Mouse (Mus musculus) forebrain, embryonic 16.5 days (tissue): Measurements from ENCODE around the gene Ptpdc1. TPM values are rescaled to one million over a fixed set of nuclear protein-coding genes. Genes with fewer than 3 reads are reported as not detected.

Source experiments
- ATAC-seq: fragments of 200-750 bp; cut with Nextera tagmentation; 2 replicates; pipeline ENCODE4 v1.8.0; 2017; ENCODE audit warnings: mild to moderate bottlenecking, moderate library complexity
- H3K27ac ChIP-seq: fragments of 300-500 bp; sonication (generic); 2 replicates; pipeline ENCODE4 v1.5.1; 2014; ENCODE audit warnings: low read length, control low read depth
- H3K27me3 ChIP-seq: fragments of 300-500 bp; sonication (generic); replicated peaks from 2 replicates; pipeline ENCODE4 v1.6.1; 2014; ENCODE audit warnings: low read length; ENCODE audit not compliant: control insufficient read depth, insufficient read depth
- H3K36me3 ChIP-seq: fragments of 300-500 bp; sonication (generic); 2 replicates; pipeline ENCODE4 v1.6.1; 2014; ENCODE audit not compliant: control insufficient read depth, insufficient read depth
- H3K4me1 ChIP-seq: fragments of 300-500 bp; sonication (generic); replicated peaks from 2 replicates; pipeline ENCODE4 v1.6.1; 2014; ENCODE audit warnings: low read length; ENCODE audit not compliant: control insufficient read depth, insufficient read depth
- H3K4me2 ChIP-seq: fragments of 300-500 bp; sonication (generic); 2 replicates; pipeline ENCODE4 v1.6.1; 2014; ENCODE audit warnings: mild to moderate bottlenecking, low read length, control low read depth
- H3K4me3 ChIP-seq: fragments of 300-500 bp; sonication (generic); replicated peaks from 2 replicates; pipeline ENCODE4 v1.5.1; 2014; ENCODE audit warnings: mild to moderate bottlenecking, low read length, control low read depth
- H3K9ac ChIP-seq: fragments of 300-500 bp; sonication (generic); replicated peaks from 2 replicates; pipeline ENCODE4 v1.6.1; 2014; ENCODE audit warnings: low read depth, low read length, control low read depth
- H3K9me3 ChIP-seq: fragments of 300-500 bp; sonication (generic); 2 replicates; pipeline ENCODE4 v1.6.1; 2016; ENCODE audit warnings: low read length; ENCODE audit not compliant: control insufficient read depth
- WGBS: fragments of 180-500 bp; shearing (Covaris S2); extraction: QIAGEN DNeasy Blood & Tissue Kit; methylation state at CpG from one replicate; pipeline ENCODE4 v1.1.7; 2014; 5-methylcytosine and 5-hydroxymethylcytosine counted together
- polyA plus RNA-seq: library from polyadenylated mRNA; unstranded; fragments of >200 nt; fragmentation: Nextera tagmentation; extraction: Ambion mirVana; gene quantifications from 2 replicates; pipeline ENCODE4 v1.2.1, GENCODE M21; 2015

The Ptpdc1 gene
- polyA plus RNA-seq, 1 experiment from 2014 or later, result 16.5 TPM

DNA sequence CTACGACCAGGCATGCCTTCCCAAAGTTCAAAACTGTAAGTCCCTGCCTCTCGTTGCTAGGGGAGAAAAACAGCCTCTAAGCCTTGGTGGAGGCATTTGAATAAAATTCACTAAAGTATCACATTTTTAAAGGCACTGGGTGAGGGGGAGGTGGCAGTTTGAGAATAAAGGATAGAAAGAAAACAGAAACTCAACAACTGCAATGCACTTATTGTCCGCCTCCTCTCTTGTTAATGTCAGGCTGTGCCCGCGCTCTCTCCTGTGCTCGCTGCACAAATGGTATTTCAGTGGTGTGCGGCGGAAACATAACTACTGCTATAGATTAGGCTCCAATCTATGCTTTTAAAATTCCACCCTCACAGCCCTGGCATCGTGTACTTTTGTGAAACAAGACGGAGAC is 31.4 kb downstream of the Ptpdc1 start:
- no peak overlapping the region for H3K9ac ChIP-seq
- peak overlapping the region; percentile 20 for H3K4me2 ChIP-seq
- WGBS, result 11% methylated on average over 10 of the region's 10 CpGs
- no peak overlapping the region; the same call in 1 of the 2 replicates for H3K27ac ChIP-seq
- H3K36me3 ChIP-seq, result peaks cover 8% of the 10 kb centered on the region
- no peaks in the 10 kb centered on the region for H3K27me3 ChIP-seq
- peak; percentile 26; the same call in 1 of the 2 replicates for ATAC-seq
- H3K4me3 ChIP-seq, result no peak overlapping the region
- H3K9me3 ChIP-seq, result no peaks in the 10 kb centered on the region
- H3K4me1 ChIP-seq, result peaks cover 18% of the 10 kb centered on the region

DNA sequence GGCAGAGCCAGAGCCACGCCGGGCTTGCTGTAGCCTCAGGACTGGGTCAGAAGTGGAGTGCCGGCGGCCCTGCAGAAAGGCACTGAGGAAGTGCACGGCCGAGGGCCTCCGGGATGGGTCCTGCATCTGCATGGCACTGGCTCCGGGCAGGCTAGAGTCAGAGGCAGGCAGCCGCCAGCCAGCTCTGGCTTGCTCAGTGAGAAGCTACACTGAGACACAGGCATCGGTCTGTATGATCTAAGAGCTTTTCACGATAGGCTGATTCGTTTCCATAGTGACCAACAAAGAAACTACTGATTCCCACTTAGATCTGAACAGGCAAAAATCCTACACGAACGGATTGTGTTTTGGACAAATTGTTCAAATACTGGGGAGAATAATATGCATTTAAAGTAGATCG is 32.3 kb downstream of the Ptpdc1 start:
- Histone ChIP-seq H3K27ac (peak overlapping the region; percentile 21; the same call in 1 of the 2 replicates), H3K9ac (peak overlapping the region; percentile 47), H3K9me3 (no peaks in the 10 kb centered on the region), H3K4me2 (peak overlapping the region; percentile 47), H3K27me3 (no peaks in the 10 kb centered on the region), H3K36me3 (peaks cover 8% of the 10 kb centered on the region), H3K4me1 (peaks cover 18% of the 10 kb centered on the region), H3K4me3 (peak overlapping the region; percentile 27)
- 10% methylated on average over 15 of the region's 15 CpGs for WGBS
- ATAC-seq, result peak; percentile 95

DNA sequence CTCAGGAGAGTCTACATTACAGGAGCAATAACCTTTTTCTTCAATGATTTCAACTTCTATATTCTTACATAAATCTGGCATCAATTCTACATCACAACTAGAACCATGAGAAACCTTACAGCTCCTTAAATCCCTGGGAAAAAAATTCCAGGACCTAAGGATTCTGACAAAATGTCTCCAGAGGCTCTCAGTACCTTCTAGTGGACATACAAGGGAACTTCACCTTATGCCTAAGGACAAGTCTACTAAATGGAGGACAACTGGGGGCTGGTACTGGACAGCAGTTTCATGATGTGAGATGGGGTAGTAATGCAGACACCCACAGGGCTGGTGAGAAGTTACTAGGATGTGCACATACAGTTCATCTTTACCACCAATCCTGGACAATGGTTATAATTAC is 34.7 kb downstream of the Ptpdc1 start:
- H3K27me3 ChIP-seq, result no peaks in the 10 kb centered on the region
- no peak overlapping the region for H3K4me3 ChIP-seq
- no peak overlapping the region for H3K27ac ChIP-seq
- peaks cover 18% of the 10 kb centered on the region for H3K4me1 ChIP-seq
- H3K4me2 ChIP-seq, result no peak overlapping the region
- no peak overlapping the region for H3K9ac ChIP-seq
- no peaks in the 10 kb centered on the region for H3K9me3 ChIP-seq
- ATAC-seq, result no peak
- H3K36me3 ChIP-seq, result peaks cover 6% of the 10 kb centered on the region

DNA sequence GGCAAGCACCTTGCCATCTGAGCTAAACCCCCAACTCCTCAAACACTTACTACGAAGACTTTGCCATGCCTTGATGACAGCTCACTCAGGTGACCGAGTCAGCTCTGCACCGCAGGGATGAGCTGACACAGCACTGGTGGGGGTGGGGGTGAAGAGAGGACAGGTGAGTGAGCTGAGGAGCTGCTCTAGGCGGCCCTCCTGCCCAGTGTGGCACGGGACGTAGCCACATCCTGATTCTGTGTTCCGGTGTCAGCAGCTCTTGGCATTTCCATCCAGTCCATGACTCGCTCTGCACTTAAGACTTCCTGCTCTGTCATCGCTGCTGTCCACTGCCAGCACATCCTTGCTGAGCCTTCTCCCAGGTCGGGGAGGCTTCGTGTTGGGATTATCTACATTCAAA is 38.1 kb downstream of the Ptpdc1 start:
- H3K4me3 ChIP-seq, result no peak overlapping the region
- peaks cover 7% of the 10 kb centered on the region for H3K36me3 ChIP-seq
- WGBS, result 92% methylated on average over 11 of the region's 11 CpGs
- no peaks in the 10 kb centered on the region for H3K4me1 ChIP-seq
- H3K27ac ChIP-seq, result no peak overlapping the region
- H3K4me2 ChIP-seq, result no peak overlapping the region
- no peaks in the 10 kb centered on the region for H3K27me3 ChIP-seq
- H3K9me3 ChIP-seq, result no peaks in the 10 kb centered on the region
- ATAC-seq, result no peak
- no peak overlapping the region for H3K9ac ChIP-seq

DNA sequence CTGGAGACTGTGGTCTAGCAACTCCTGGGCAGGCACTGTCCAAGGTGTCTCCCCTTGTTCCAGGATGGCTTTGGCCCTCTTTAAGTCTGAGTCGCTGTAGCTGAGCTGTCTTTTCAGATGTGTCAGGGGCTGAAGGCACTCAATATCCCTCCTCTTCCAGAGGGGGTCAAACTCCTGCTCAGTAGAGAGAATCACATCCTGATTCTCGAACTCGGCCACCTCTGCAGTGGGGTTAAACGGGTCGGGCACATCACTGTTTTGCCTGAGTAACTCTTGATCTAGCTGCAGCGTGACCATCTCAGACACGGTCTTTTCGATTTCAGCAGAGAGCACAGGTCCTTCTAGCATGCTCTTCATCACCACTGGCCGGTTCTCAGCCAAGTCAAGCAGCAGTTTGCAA is 39.0 kb downstream of the Ptpdc1 start:
- H3K36me3 ChIP-seq, result peaks cover 9% of the 10 kb centered on the region
- no peaks in the 10 kb centered on the region for H3K27me3 ChIP-seq
- H3K27ac ChIP-seq, result no peak overlapping the region
- no peak overlapping the region for H3K9ac ChIP-seq
- ATAC-seq, result no peak
- H3K9me3 ChIP-seq, result no peaks in the 10 kb centered on the region
- H3K4me3 ChIP-seq, result no peak overlapping the region
- no peak overlapping the region for H3K4me2 ChIP-seq
- no peaks in the 10 kb centered on the region for H3K4me1 ChIP-seq
- 91% methylated on average over 9 of the region's 9 CpGs for WGBS

DNA sequence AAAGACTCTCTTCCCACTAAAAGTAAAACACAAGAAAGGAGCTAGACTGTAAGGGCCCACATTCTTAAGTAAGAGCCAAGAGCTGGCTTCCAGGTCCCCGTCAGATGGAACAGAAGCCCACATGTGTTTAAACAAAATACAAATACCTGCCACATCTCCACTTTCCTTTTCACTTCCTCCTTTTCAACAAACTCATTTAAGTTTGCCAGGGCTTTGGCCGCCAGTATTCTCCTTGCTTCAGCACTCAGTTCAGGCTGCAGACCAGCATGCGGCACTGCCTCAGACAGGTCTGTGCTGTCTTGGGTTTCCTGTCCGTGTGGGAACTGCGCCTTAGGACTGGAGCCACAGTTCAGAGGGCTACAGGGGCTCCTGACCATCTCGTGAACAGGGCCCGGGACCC is 39.7 kb downstream of the Ptpdc1 start:
- H3K36me3 ChIP-seq, result peaks cover 9% of the 10 kb centered on the region
- H3K27ac ChIP-seq, result no peak overlapping the region

DNA sequence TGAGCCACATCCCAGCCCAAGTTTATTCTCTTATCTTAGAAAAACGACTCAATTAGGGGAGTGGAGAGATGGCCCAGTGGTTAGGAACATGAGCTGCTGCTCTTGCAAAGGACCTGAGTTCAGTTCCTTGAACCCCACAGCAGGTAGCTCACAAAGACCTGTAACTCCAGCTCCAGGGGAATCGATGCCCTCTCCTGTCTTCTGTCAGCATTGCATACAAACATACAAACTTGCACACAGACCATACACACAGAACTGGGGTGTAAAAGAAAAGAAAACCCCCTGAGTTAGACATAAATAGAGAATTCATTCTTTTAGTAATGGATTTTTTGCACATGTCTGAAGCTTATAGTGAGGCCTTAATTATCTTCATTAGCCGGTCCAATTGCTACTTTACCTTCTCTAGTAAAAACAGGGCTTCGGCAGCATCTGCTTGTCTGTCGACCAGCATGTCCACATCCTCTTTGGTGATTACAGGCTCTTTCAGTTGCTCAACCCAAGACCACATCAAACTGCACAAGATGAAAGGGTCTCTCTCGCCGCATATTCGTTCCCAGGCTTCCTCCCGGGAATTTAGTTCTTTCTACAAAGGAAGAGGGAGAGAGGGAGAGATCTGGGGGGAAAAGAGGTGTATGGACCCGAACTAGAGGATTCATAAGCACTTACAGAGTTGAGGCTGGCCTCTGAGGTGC is 42.6 kb downstream of the Ptpdc1 start:
- ATAC-seq, result no peak
- no peak overlapping the region for H3K4me3 ChIP-seq
- H3K9me3 ChIP-seq, result no peaks in the 10 kb centered on the region
- no peak overlapping the region for H3K27ac ChIP-seq
- H3K4me1 ChIP-seq, result no peaks in the 10 kb centered on the region
- 80% methylated on average over 10 of the region's 10 CpGs for WGBS
- H3K9ac ChIP-seq, result no peak overlapping the region
- H3K36me3 ChIP-seq, result peaks cover 7% of the 10 kb centered on the region; the same call in 1 of the 2 replicates
- H3K4me2 ChIP-seq, result no peak overlapping the region
- no peaks in the 10 kb centered on the region for H3K27me3 ChIP-seq

More for the DNA sequence above, 39.7 kb downstream of the Ptpdc1 start:
- Histone ChIP-seq H3K9ac (no peak overlapping the region), H3K9me3 (no peaks in the 10 kb centered on the region), H3K4me2 (no peak overlapping the region), H3K4me3 (no peak overlapping the region), H3K4me1 (no peaks in the 10 kb centered on the region), H3K27me3 (no peaks in the 10 kb centered on the region)
- 87% methylated on average over 7 of the region's 7 CpGs for WGBS
- no peak for ATAC-seq

DNA sequence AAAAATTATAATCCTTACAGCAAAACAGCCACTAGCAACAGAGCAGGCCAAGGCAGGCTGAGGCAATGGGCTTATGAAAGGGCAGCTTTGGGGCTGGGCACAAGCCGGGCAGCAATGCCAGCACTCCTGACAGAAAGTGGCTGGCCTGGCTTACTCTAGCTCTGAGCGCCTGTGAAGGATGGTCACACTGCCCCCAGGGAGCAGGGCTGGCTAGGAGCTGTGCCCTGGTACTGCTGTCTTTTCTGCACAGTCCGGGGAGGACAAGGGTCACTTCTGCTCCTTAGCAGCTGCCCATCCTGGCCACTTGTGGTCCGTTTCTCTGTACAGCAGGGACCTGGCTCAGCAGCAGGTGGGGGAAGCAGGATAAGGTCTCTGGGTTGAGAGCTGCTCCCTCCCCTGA is 46.8 kb downstream of the Ptpdc1 start:
- ATAC-seq, result no peak
- 66% methylated on average over 4 of the region's 4 CpGs for WGBS
- Histone ChIP-seq H3K9me3 (no peaks in the 10 kb centered on the region), H3K4me3 (no peak overlapping the region), H3K27me3 (no peaks in the 10 kb centered on the region), H3K9ac (no peak overlapping the region), H3K27ac (no peak overlapping the region), H3K4me2 (no peak overlapping the region), H3K4me1 (no peaks in the 10 kb centered on the region), H3K36me3 (peaks cover 7% of the 10 kb centered on the region; the same call in 1 of the 2 replicates)

DNA sequence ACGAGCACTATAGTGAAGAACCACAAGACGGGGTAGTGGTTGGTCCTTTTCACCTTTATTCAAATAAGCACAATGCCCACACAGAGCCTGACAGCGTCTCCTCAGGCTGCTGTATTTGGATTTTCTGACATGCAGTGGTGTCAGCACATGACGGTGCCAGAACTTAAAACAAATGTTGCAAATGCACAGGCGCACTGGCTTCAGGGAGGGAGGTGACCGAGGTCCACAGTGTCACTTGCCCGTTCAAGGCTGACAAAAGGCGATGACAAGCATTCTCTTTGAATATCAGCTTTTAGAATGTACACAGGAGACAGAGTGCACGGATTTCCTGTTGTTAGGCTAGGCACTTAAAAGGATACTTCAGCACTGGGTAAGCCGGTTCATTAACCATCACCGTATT is 47.6 kb downstream of the Ptpdc1 start:
- 50% methylated on average over 11 of the region's 11 CpGs for WGBS
- no peaks in the 10 kb centered on the region for H3K9me3 ChIP-seq
- no peaks in the 10 kb centered on the region for H3K27me3 ChIP-seq
- no peak overlapping the region for H3K27ac ChIP-seq
- H3K4me3 ChIP-seq, result no peak overlapping the region
- H3K36me3 ChIP-seq, result peaks cover 7% of the 10 kb centered on the region; the same call in 1 of the 2 replicates
- no peak overlapping the region for H3K9ac ChIP-seq
- no peak overlapping the region for H3K4me2 ChIP-seq
- no peak for ATAC-seq
- no peaks in the 10 kb centered on the region for H3K4me1 ChIP-seq

DNA sequence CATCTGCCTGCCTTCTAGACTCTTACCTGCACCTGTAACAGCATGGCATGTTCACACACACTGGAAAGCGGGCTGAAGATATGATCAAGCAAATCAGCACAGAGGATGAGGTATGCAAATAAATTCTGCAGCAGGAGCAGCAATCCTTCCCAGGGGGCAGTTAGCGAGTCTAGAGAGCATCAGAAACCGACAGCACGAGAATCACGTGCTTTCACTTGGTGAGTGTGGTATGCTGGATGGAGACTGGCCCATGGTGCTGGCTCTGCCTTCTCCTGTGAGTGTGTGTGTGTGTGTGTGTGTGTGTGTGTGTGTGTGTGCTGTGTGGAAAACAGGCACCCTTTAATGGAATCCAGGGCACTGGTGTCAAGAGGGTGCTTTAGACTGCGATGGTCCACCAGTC is 48.5 kb downstream of the Ptpdc1 start:
- no peaks in the 10 kb centered on the region for H3K4me1 ChIP-seq
- H3K4me2 ChIP-seq, result no peak overlapping the region
- H3K9ac ChIP-seq, result no peak overlapping the region
- WGBS, result 79% methylated on average over 6 of the region's 6 CpGs
- no peak overlapping the region for H3K27ac ChIP-seq
- no peaks in the 10 kb centered on the region for H3K27me3 ChIP-seq
- H3K36me3 ChIP-seq, result peaks cover 4% of the 10 kb centered on the region; the same call in 1 of the 2 replicates
- H3K9me3 ChIP-seq, result no peaks in the 10 kb centered on the region
- no peak for ATAC-seq
- H3K4me3 ChIP-seq, result no peak overlapping the region
